Mouse (Mus musculus) adrenal gland, adult 8-10 months (tissue): ENCODE measurements around the gene Ptges3l. TPM values are rescaled to one million over a fixed set of nuclear protein-coding genes. Genes with fewer than 3 reads are reported as not detected.
A peak's percentile ranks its signal among the peaks of the same experiment; 100 is the strongest.
"Not testable (repeated sequence)": the region's sequence is repeated elsewhere in the genome, so short reads cannot be mapped to it uniquely, and the experiment has no call there.

ENCODE experiments used
- DNase-seq: peaks from one replicate; pipeline ENCODE4 v3.0.0; 2022
- microRNA-seq, 2 experiments: library from miRNA; unstranded; fragments of <30 nt; microRNA quantifications; one replicate each; pipeline ENCODE4 v1.2.0; 2022
- total RNA-seq, 4 experiments: library from RNA; stranded (reverse); gene quantifications; 2 replicates each; pipeline ENCODE4 v1.2.4; 2022

The Ptges3l gene
- total RNA-seq, 4 experiments from 2014 or later: 3.5 to 8.7 (median 6.0) TPM

GRCm38 (mm10) chr11:101418991-101419390, 6.1 kb downstream of the Ptges3l start:
- no peak for DNase-seq

- peak; percentile 68 for DNase-seq
Observed at GRCm38 (mm10) chr11:101417101-101417855, 7.9 kb downstream of the Ptges3l start, which contains the start of gene Aarsd1. TSS of gene Aarsd1 (minus strand) at chr11:101417615.

DNA sequence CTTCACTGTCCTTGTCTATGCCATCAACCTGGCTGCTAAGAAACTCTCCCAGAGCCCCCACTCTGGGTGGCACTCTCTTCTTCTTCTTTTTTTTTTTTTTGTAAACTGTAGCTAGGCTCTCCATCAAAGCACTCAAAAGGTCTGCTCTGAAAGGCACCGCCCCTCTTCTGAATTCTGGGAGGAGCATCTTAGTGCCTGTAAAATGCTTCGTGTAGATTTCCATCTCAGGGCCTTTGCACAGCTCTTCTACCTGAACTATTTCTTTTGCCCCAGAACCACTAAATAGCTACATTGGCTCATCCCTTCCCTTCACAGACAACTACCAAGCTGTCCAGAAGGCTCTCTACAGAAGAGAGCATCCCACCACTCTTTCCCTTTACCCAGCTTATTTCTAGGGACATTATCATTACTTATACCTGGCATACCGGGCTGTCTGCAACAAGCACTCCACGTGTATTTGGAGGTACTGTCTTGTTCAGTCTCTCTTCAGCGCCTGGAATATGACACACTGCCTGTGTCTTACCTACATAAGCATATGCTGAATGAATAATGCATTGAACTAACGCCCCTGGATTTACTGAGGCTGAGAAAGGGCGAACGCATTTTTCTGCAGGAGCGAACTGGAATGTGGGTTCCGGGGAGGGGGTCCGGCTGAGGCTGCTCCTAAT, 8.6 kb downstream of the Ptges3l start:
- no peak for DNase-seq

- DNase-seq: no peak
Observed at GRCm38 (mm10) chr11:101415306-101415705, 9.8 kb downstream of the Ptges3l start.

- peak; percentile 53 for DNase-seq
Observed at GRCm38 (mm10) chr11:101395110-101395509, 30.0 kb downstream of the Ptges3l start.

- no peak for DNase-seq
Observed at GRCm38 (mm10) chr11:101381817-101382216, 43.3 kb downstream of the Ptges3l start.

GRCm38 (mm10) chr11:101378926-101379325, 46.2 kb downstream of the Ptges3l start:
- DNase-seq: no peak

DNA sequence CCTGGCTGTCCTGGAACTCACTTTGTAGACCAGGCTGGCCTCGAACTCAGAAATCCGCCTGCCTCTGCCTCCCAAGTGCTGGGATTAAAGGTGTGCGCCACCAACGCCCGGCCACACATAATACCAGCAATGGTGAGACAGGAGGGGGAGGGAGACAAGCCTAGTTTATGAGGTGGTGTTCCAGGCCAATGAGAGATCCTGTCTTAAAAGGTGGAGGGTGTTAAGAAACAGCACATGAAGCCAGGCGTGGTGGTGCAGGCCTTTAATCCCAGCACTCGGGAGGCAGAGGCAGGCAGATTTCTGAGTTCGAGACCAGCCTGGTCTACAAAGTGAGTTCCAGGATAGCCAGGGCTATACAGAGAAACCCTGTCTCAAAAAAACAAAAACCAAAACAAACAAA, 46.9 kb downstream of the Ptges3l start:
- DNase-seq: not testable (repeated sequence)

GRCm38 (mm10) chr11:101374421-101374938, 50.7 kb downstream of the Ptges3l start:
- DNase-seq: no peak

- no peak for DNase-seq
Observed at GRCm38 (mm10) chr11:101370141-101370540, 55.0 kb downstream of the Ptges3l start.

Small RNA genes lying within 50 kb of the gene (microRNA-seq; reads per million reads assigned to microRNA genes)
- 0.84 to 1.1 reads per million in 2 experiments for gene Mir6929

Other genes with a start within 250 kb of the Ptges3l start
- under 1 TPM; 0.15 to 0.70 (median 0.36) TPM for gene Ccr10, start 249.9 kb downstream of the Ptges3l start, total RNA-seq
- 10 to 100 TPM; 39.9 to 59.3 (median 47.7) TPM for gene Ezh1, start 198.9 kb downstream of the Ptges3l start, total RNA-seq
- 10 to 100 TPM; 26.3 to 56.5 (median 40.7) TPM for gene Ramp2, start 179.3 kb downstream of the Ptges3l start, total RNA-seq
- gene Vps25, start 171.6 kb downstream of the Ptges3l start, total RNA-seq: 100 to 1,000 TPM; 109 to 120 (median 113) TPM
- 1 to 10 TPM; 2.8 to 6.7 (median 4.9) TPM for gene Wnk4, start 164.8 kb downstream of the Ptges3l start, total RNA-seq
- gene Cntd1, start 146.3 kb downstream of the Ptges3l start, total RNA-seq: under 1 TPM; 0.40 to 0.62 (median 0.57) TPM
- gene Coa3, start 146.2 kb downstream of the Ptges3l start, total RNA-seq: 10 to 100 TPM; 67.9 to 76.1 (median 74.4) TPM
- gene Becn1, start 123.0 kb downstream of the Ptges3l start, total RNA-seq: 100 to 1,000 TPM; 161 to 204 (median 178) TPM
- gene Psme3, start 109.1 kb downstream of the Ptges3l start, total RNA-seq: 100 to 1,000 TPM; 120 to 143 (median 125) TPM
- 1 to 10 TPM; 4.9 to 10.0 (median 6.8) TPM for gene Aoc2, start 100.3 kb downstream of the Ptges3l start, total RNA-seq
- 100 to 1,000 TPM in 1 of 4 experiments, 10 to 100 TPM in 3; 22.9 to 107 (median 42.7) TPM for gene Aoc3, start 94.7 kb downstream of the Ptges3l start, total RNA-seq
- 1 to 10 TPM; 2.7 to 5.1 (median 4.6) TPM for gene G6pc, start 57.8 kb downstream of the Ptges3l start, total RNA-seq
- 10 to 100 TPM; 33.7 to 41.1 (median 37.0) TPM for gene Aarsd1, start 7.7 kb downstream of the Ptges3l start, total RNA-seq
- gene Gm27029, start 537 bp downstream of the Ptges3l start, total RNA-seq: 1 to 10 TPM; 1.7 to 8.4 (median 5.6) TPM
- 10 to 100 TPM; 31.4 to 37.4 (median 33.0) TPM for gene Rundc1, start 248 bp downstream of the Ptges3l start, total RNA-seq
- gene Rpl27, start 17.0 kb upstream of the Ptges3l start, total RNA-seq: 10 to 100 TPM; 48.6 to 99.3 (median 63.5) TPM
- gene Ifi35, start 23.1 kb upstream of the Ptges3l start, total RNA-seq: 10 to 100 TPM; 34.4 to 50.3 (median 46.5) TPM
- 10 to 100 TPM in 3 of 4 experiments, 1 to 10 TPM in 1; 9.2 to 23.8 (median 16.2) TPM for gene Rnd2, start 39.7 kb upstream of the Ptges3l start, total RNA-seq
- 100 to 1,000 TPM; 135 to 192 (median 171) TPM for gene Vat1, start 40.9 kb upstream of the Ptges3l start, total RNA-seq
- gene Brca1, start 126.6 kb upstream of the Ptges3l start, total RNA-seq: 1 to 10 TPM; 1.0 to 3.0 (median 1.3) TPM
- 100 to 1,000 TPM; 127 to 165 (median 149) TPM for gene Nbr1, start 126.8 kb upstream of the Ptges3l start, total RNA-seq
- gene Tmem106a, start 156.9 kb upstream of the Ptges3l start, total RNA-seq: 10 to 100 TPM; 12.6 to 23.8 (median 18.7) TPM
- not detected for gene Gm11634, start 173.9 kb upstream of the Ptges3l start, total RNA-seq
- 10 to 100 TPM; 30.5 to 45.6 (median 33.6) TPM for gene Rdm1, start 201.9 kb upstream of the Ptges3l start, total RNA-seq
- gene Arl4d, start 240.2 kb upstream of the Ptges3l start, total RNA-seq: 10 to 100 TPM; 12.5 to 22.1 (median 16.4) TPM